Mouse (Mus musculus): ENCODE results near the gene Lpo. TPM values are rescaled to one million over a fixed set of nuclear protein-coding genes. Genes with fewer than 3 reads are reported as not detected.

Gene Lpo
- not detected in 2 replicates for polyA plus RNA-seq (2015; fragmentation: Nextera tagmentation; extraction: Ambion mirVana)

GRCm38 (mm10) chr11:87828239-87828900, at the start of gene Lpo:
Gene Lpo, minus strand, starts transcription at chr11:87828289.

GRCm38 (mm10) chr11:87875436-87875835, 47.3 kb upstream of the Lpo start, which contains the start of gene Epx:
Gene Epx, minus strand, starts transcription at chr11:87875536.

DNA sequence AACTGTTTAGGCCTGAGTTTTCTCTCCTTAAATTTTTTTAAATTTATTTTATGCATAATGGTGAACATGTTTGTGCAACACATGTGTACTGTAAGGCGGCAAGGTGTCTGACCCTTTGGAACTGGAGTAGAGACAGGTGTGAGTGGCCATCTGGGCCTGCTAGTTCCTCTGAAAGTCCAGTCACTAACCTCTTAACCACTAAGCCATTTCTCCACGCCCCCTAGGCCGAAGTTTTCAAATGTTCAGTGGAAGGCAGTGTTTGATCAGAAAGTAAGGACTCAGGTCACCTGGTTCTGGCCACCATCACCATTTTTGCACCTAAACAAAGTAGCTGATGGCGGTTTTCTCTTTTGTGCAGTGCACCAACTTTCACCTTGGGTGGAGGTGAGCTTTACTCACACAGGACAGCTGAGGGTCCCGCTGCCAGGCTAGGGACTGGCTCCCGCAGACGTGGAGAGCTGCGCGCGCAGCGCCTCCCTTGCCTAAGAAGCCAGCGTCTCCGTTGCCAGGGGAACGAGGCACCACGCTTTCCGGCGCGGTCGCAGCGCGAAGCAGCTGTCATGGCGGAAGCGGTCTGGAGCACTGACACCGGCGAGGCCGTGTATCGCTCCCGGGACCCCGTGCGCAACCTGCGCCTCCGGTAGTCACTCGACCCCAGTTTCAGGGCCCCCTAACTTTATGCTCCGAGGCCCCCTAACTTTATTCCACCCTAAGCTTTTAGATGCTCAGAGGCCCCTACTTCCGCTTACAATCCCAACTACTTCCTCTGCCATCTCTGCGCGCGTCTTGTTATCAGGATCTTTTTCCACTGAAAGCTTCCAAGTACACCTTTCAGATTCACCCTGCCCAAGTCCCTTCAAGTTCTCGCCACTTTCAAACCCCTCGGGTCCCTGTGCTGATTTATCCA, 24.9 kb upstream of the Lpo start, which contains the start of gene Mks1:
Mks1 (plus strand) TSS at position 526 of the 907 bp plus-strand sequence.

GRCm38 (mm10) chr11:87793460-87793859, 34.6 kb downstream of the Lpo start, which contains the start of gene Mpo:
Gene Mpo, plus strand, starts transcription at chr11:87793581.

DNA sequence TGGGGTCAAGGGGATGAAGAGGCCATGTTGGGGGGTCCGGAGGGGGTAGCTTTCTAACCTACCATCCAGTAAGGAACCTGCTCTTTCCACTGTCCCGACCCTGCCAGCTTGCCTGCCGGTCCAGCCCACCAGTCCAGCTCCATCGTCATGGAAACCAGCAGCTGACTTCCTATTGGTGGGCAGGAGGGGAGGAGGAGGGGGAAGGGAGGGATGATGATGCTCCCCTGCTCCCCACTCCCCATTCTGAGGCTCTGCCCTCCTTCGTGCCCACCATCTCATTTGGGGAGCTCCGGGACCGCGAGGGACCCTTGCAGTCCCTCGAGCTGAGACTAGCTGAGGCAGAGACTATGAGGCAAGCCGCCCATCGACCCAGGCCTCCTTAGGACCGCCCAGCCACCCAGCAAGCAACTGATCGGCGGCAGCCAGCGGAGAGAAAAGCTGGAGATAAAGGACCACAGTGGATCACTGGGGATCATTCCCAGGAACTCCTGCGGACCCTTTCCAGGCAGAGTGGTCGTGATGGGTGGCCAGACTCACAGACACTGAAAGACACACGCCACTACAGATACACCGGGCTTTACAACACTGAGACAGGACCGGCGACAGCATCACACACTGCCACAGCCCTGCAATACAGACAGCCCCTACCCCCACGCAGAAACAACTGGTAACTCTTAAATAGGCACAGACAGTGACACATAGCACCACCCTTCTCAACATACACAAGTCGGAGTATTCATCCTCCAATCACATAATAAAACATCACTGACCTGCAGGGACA, 67.6 kb downstream of the Lpo start, which contains the start of gene Tspoap1:
Tspoap1 (plus strand) TSS at position 241 of the 781 bp plus-strand sequence.

Small RNAs within 50 kb of the gene (microRNA-seq; reads per million reads assigned to microRNA genes)
- not detected for gene Mir142 (ENCODE audit: borderline replicate concordance, insufficient number of aligned reads)
- gene Mir142b (ENCODE audit: borderline replicate concordance, insufficient number of aligned reads): not detected

Other genes with a start within 250 kb of the Lpo start
- 10.0 and 10.9 TPM in 2 replicates for gene Mtmr4, start 236.1 kb downstream of the Lpo start, polyA plus RNA-seq (2015; fragmentation: Nextera tagmentation; extraction: Ambion mirVana)
- gene Hsf5, start 211.1 kb downstream of the Lpo start, polyA plus RNA-seq (2015; fragmentation: Nextera tagmentation; extraction: Ambion mirVana): 0.08 and 0.13 TPM in 2 replicates
- gene Rnf43, start 165.6 kb downstream of the Lpo start, polyA plus RNA-seq (2015; fragmentation: Nextera tagmentation; extraction: Ambion mirVana): 1.1 and 1.7 TPM in 2 replicates
- 261 and 330 TPM in 2 replicates for gene Supt4a, start 90.7 kb downstream of the Lpo start, polyA plus RNA-seq (2015; fragmentation: Nextera tagmentation; extraction: Ambion mirVana)
- gene Tspoap1, start 67.7 kb downstream of the Lpo start, polyA plus RNA-seq (2015; fragmentation: Nextera tagmentation; extraction: Ambion mirVana): 1.3 and 2.8 TPM in 2 replicates
- gene Mpo, start 34.7 kb downstream of the Lpo start, polyA plus RNA-seq (2015; fragmentation: Nextera tagmentation; extraction: Ambion mirVana): 9.7 and 15.2 TPM in 2 replicates
- gene Mks1, start 24.9 kb upstream of the Lpo start, polyA plus RNA-seq (2015; fragmentation: Nextera tagmentation; extraction: Ambion mirVana): 5.8 and 10.8 TPM in 2 replicates
- gene Epx, start 47.2 kb upstream of the Lpo start, polyA plus RNA-seq (2015; fragmentation: Nextera tagmentation; extraction: Ambion mirVana): not detected in 2 replicates
- gene Olfr462, start 64.0 kb upstream of the Lpo start, polyA plus RNA-seq (2015; fragmentation: Nextera tagmentation; extraction: Ambion mirVana): not detected in 2 replicates
- gene Olfr463, start 69.1 kb upstream of the Lpo start, polyA plus RNA-seq (2015; fragmentation: Nextera tagmentation; extraction: Ambion mirVana): not detected in 2 replicates
- gene Olfr464, start 92.7 kb upstream of the Lpo start, polyA plus RNA-seq (2015; fragmentation: Nextera tagmentation; extraction: Ambion mirVana): not detected in 2 replicates
- 24.7 and 29.8 TPM in 2 replicates for gene Dynll2, start 159.2 kb upstream of the Lpo start, polyA plus RNA-seq (2015; fragmentation: Nextera tagmentation; extraction: Ambion mirVana)
- gene Srsf1, start 219.1 kb upstream of the Lpo start, polyA plus RNA-seq (2015; fragmentation: Nextera tagmentation; extraction: Ambion mirVana): 107 and 152 TPM in 2 replicates
- gene Vezf1, start 240.0 kb upstream of the Lpo start, polyA plus RNA-seq (2015; fragmentation: Nextera tagmentation; extraction: Ambion mirVana): 22.3 and 26.7 TPM in 2 replicates